Mouse (Mus musculus) cerebellum, adult 2 months (tissue): ENCODE measurements around the gene Plxna1. TPM values are rescaled to one million over a fixed set of nuclear protein-coding genes. Genes with fewer than 3 reads are reported as not detected.

Source experiments
- DNase-seq, 2 experiments: peaks; one replicate each; pipeline ENCODE4 v3.0.0; 2021
- H3K27ac ChIP-seq: fragments of 200-500 bp; 2 replicates; pipeline ENCODE4 v1.5.1; 2012; ENCODE audit warnings: low read length, control low read depth, inconsistent platforms; ENCODE audit not compliant: insufficient read depth
- H3K27me3 ChIP-seq: fragments of 200-500 bp; 2 replicates; pipeline ENCODE4 v1.6.1; 2012; ENCODE audit warnings: inconsistent platforms, mild to moderate bottlenecking, low read length, moderate library complexity; ENCODE audit not compliant: control insufficient read depth, insufficient read depth
- H3K4me1 ChIP-seq: fragments of 200-500 bp; 2 replicates; pipeline ENCODE4 v1.6.1; 2011; ENCODE audit warnings: low read length; ENCODE audit not compliant: control insufficient read depth, insufficient read depth
- H3K4me3 ChIP-seq: fragments of 200-500 bp; replicated peaks from 2 replicates; pipeline ENCODE3; 2011; ENCODE audit warnings: mild to moderate bottlenecking, low read depth, low read length, control low read depth; ENCODE audit not compliant: insufficient read depth
- CTCF ChIP-seq: fragments of 200-500 bp; IDR thresholded peaks from 2 replicates; pipeline ENCODE4 v1.5.1; 2011; ENCODE audit warnings: low read depth, mild to moderate bottlenecking, control low read depth, low read length, moderate library complexity, borderline replicate concordance; ENCODE audit not compliant: insufficient read depth
- POLR2A ChIP-seq: fragments of 200-500 bp; IDR thresholded peaks from 2 replicates; pipeline ENCODE4 v1.6.1; 2011; ENCODE audit warnings: low read length, control low read depth, borderline replicate concordance; ENCODE audit not compliant: insufficient read depth
- WGBS: fragments of 180-500 bp; shearing (Covaris S2); methylation state at CpG from one replicate; pipeline ENCODE4 v1.1.7; 2018; 5-methylcytosine and 5-hydroxymethylcytosine counted together
- polyA plus RNA-seq: library from polyadenylated mRNA; depleted of rRNA; stranded (reverse); fragments of >200 nt; gene quantifications from 2 replicates; pipeline ENCODE4 v1.2.3, GENCODE M21; 2012

The Plxna1 gene
- polyA plus RNA-seq, 1 experiment = 59.7 TPM

- peaks cover 6% of the 10 kb centered on the region for H3K4me1 ChIP-seq
- TF ChIP-seq POLR2A (no peak), CTCF (no peak)
- H3K27ac ChIP-seq = no peak overlapping the region
- 73% methylated on average over 4 of the region's 4 CpGs for WGBS
- no peak overlapping the region for H3K4me3 ChIP-seq
- no peak for DNase-seq
- no peaks in the 10 kb centered on the region for H3K27me3 ChIP-seq
Observed at GRCm38 (mm10) chr6:89315263-89315662, 47.2 kb downstream of the Plxna1 start.

- no peak overlapping the region for H3K27ac ChIP-seq
- peaks cover 7% of the 10 kb centered on the region; the same call in 1 of the 2 replicates for H3K4me1 ChIP-seq
- H3K4me3 ChIP-seq = no peak overlapping the region
- WGBS = 92% methylated on average over 2 of the region's 2 CpGs
- DNase-seq = no peak
- TF ChIP-seq POLR2A (no peak), CTCF (no peak)
- H3K27me3 ChIP-seq = no peaks in the 10 kb centered on the region
Observed at GRCm38 (mm10) chr6:89311518-89311917, 50.9 kb downstream of the Plxna1 start.

- no peak for DNase-seq
- peaks cover 7% of the 10 kb centered on the region; the same call in 1 of the 2 replicates for H3K4me1 ChIP-seq
- WGBS = 36% methylated on average over 9 of the region's 9 CpGs
- no peaks in the 10 kb centered on the region for H3K27me3 ChIP-seq
- no peak for TF ChIP-seq POLR2A
- TF ChIP-seq CTCF = no peak
- H3K4me3 ChIP-seq = no peak overlapping the region
- H3K27ac ChIP-seq = no peak overlapping the region
Observed at GRCm38 (mm10) chr6:89310236-89310635, 52.2 kb downstream of the Plxna1 start.

- Histone ChIP-seq H3K4me1 (peaks cover 7% of the 10 kb centered on the region; the same call in 1 of the 2 replicates), H3K4me3 (no peak overlapping the region), H3K27ac (no peak overlapping the region), H3K27me3 (no peaks in the 10 kb centered on the region)
- DNase-seq = no peak
- TF ChIP-seq POLR2A (no peak), CTCF (no peak)
- WGBS = 86% methylated on average over 6 of the region's 6 CpGs
Observed at GRCm38 (mm10) chr6:89308213-89308973, 54.0 kb downstream of the Plxna1 start.

- no peaks in the 10 kb centered on the region for H3K4me1 ChIP-seq
- H3K4me3 ChIP-seq = no peak overlapping the region
- no peak for TF ChIP-seq CTCF
- TF ChIP-seq POLR2A = no peak
- no peak for DNase-seq
- WGBS = 54% methylated on average over 3 of the region's 3 CpGs
- no peak overlapping the region for H3K27ac ChIP-seq
- H3K27me3 ChIP-seq = no peaks in the 10 kb centered on the region
Observed at GRCm38 (mm10) chr6:89304375-89305058, 57.9 kb downstream of the Plxna1 start.

- Histone ChIP-seq H3K4me1 (no peaks in the 10 kb centered on the region), H3K27ac (no peak overlapping the region), H3K27me3 (no peaks in the 10 kb centered on the region), H3K4me3 (no peak overlapping the region)
- 79% methylated on average over 9 of the region's 9 CpGs for WGBS
- no peak for DNase-seq
- TF ChIP-seq CTCF (no peak), POLR2A (no peak)
Observed at GRCm38 (mm10) chr6:89299818-89300217, 62.6 kb downstream of the Plxna1 start.

- H3K27ac ChIP-seq = no peak overlapping the region
- H3K4me1 ChIP-seq = no peaks in the 10 kb centered on the region
- no peak for DNase-seq
- H3K27me3 ChIP-seq = no peaks in the 10 kb centered on the region
- no peak overlapping the region for H3K4me3 ChIP-seq
- WGBS = 62% methylated on average over 15 of the region's 15 CpGs
- no peak for TF ChIP-seq POLR2A
- TF ChIP-seq CTCF = no peak
Observed at GRCm38 (mm10) chr6:89296909-89297695, 65.3 kb downstream of the Plxna1 start.
